ENCODE assay signal across 8 mouse cellular contexts in genomic region chr11:51856616-51857080, GRCm38 (mm10). TPM values are rescaled to one million over a fixed set of nuclear protein-coding genes. Genes with fewer than 3 reads are reported as not detected.
DNase-seq lines count a peak whose midpoint lies in the region; ATAC-seq and TF ChIP-seq lines count a peak whose summit lies in the region.

No protein-coding gene starts in this region.

- H3K4me3 ChIP-seq in embryonic fibroblast, embryonic 13.5 days (ENCODE audit: insufficient read depth, low read length) = peak overlapping the region; percentile 52
- peak overlapping the region; percentile 76 for H3K4me3 ChIP-seq in heart, embryonic 12.5 days
- H3K4me3 ChIP-seq in kidney, postnatal 0 days (replicated peaks; ENCODE audit: low read depth, low read length) = peak overlapping the region; percentile 80
- peak overlapping the region; percentile 64 for H3K4me3 ChIP-seq in midbrain, embryonic 14.5 days (replicated peaks; ENCODE audit: low read depth, low read length)

- peak overlapping the region; percentile 99 for H3K4me2 ChIP-seq in heart, embryonic 12.5 days
- peak overlapping the region; percentile 99 for H3K4me2 ChIP-seq in kidney, postnatal 0 days (ENCODE audit: low read length)
- peak overlapping the region; percentile 100 for H3K4me2 ChIP-seq in midbrain, embryonic 14.5 days (ENCODE audit: low read length)

- peak; percentile 70 to 79 for DNase-seq in adrenal gland, postnatal 36 days
- peak; percentile 24 for DNase-seq in kidney, postnatal 0 days (ENCODE audit: low spot score)
- DNase-seq in liver = peak; percentile 31
- DNase-seq in midbrain, embryonic 14.5 days = peak; percentile 45
- peak; percentile 71 to 75 for DNase-seq in spleen, postnatal 10 days (ENCODE audit: low spot score in 2 of 2)
- DNase-seq in natural killer cell, adult 2 months (ENCODE audit: low spot score in 2 of 2) = no peak

- peaks cover 7% of the 10 kb centered on the region for H3K27me3 ChIP-seq in heart, embryonic 12.5 days (replicated peaks)
- H3K27me3 ChIP-seq in kidney, postnatal 0 days (ENCODE audit: insufficient read depth, low read length) = no peaks in the 10 kb centered on the region
- H3K27me3 ChIP-seq in midbrain, embryonic 14.5 days (ENCODE audit: control insufficient read depth, insufficient read depth, low read length) = peaks cover 20% of the 10 kb centered on the region; the same call in 1 of the 2 replicates

- H3K36me3 ChIP-seq in heart, embryonic 12.5 days = no peaks in the 10 kb centered on the region
- H3K36me3 ChIP-seq in kidney, postnatal 0 days (ENCODE audit: insufficient read depth, low read length) = no peaks in the 10 kb centered on the region
- no peaks in the 10 kb centered on the region for H3K36me3 ChIP-seq in midbrain, embryonic 14.5 days (ENCODE audit: control insufficient read depth, insufficient read depth, low read length)

- ATAC-seq in heart, embryonic 12.5 days (ENCODE audit: insufficient number of reproducible peaks, low FRiP score) = peak; percentile 16; the same call in 1 of the 2 replicates
- ATAC-seq in kidney, postnatal 0 days (replicated peaks; ENCODE audit: low FRiP score, low read depth) = peak; percentile 17; the same call in 1 of the 2 replicates
- no peak for ATAC-seq in midbrain, embryonic 14.5 days (ENCODE audit: low FRiP score, low TSS enrichment)

- no peaks in the 10 kb centered on the region for H3K4me1 ChIP-seq in embryonic fibroblast, embryonic 13.5 days (ENCODE audit: control insufficient read depth, insufficient read depth, low read length)
- peaks cover 11% of the 10 kb centered on the region for H3K4me1 ChIP-seq in heart, embryonic 12.5 days (replicated peaks)
- H3K4me1 ChIP-seq in kidney, postnatal 0 days (replicated peaks; ENCODE audit: insufficient read depth, low read length) = peaks cover 18% of the 10 kb centered on the region
- peaks cover 7% of the 10 kb centered on the region; the same call in 1 of the 2 replicates for H3K4me1 ChIP-seq in midbrain, embryonic 14.5 days (ENCODE audit: control insufficient read depth, insufficient read depth, low read length)

- peak overlapping the region; percentile 79 for H3K9ac ChIP-seq in heart, embryonic 12.5 days
- H3K9ac ChIP-seq in kidney, postnatal 0 days (ENCODE audit: low read depth, low read length) = peak overlapping the region; percentile 79
- H3K9ac ChIP-seq in midbrain, embryonic 14.5 days (replicated peaks; ENCODE audit: low read length) = peak overlapping the region; percentile 62

- H3K27ac ChIP-seq in embryonic fibroblast, embryonic 13.5 days (ENCODE audit: insufficient read depth, low read length) = peak overlapping the region; percentile 73
- H3K27ac ChIP-seq in heart, embryonic 12.5 days (ENCODE audit: poor library complexity, severe bottlenecking) = peak overlapping the region; percentile 23; the same call in 1 of the 2 replicates
- peak overlapping the region; percentile 91 for H3K27ac ChIP-seq in kidney, postnatal 0 days
- H3K27ac ChIP-seq in midbrain, embryonic 14.5 days (replicated peaks; ENCODE audit: low read depth, low read length) = no peak overlapping the region

- no peaks in the 10 kb centered on the region for H3K9me3 ChIP-seq in heart, embryonic 12.5 days (replicated peaks)
- no peaks in the 10 kb centered on the region for H3K9me3 ChIP-seq in kidney, postnatal 0 days (replicated peaks; ENCODE audit: low read length)
- H3K9me3 ChIP-seq in midbrain, embryonic 14.5 days (ENCODE audit: control insufficient read depth, low read length) = no peaks in the 10 kb centered on the region

- TF ChIP-seq CTCF in embryonic fibroblast, embryonic 13.5 days (IDR thresholded peaks at IDR 0.05; ENCODE audit: borderline replicate concordance, insufficient read depth, low read length) = no peak
- TF ChIP-seq CTCF in kidney, postnatal 0 days (IDR thresholded peaks at IDR 0.05; ENCODE audit: low read depth) = no peak; the same call in 1 of the 2 replicates

- WGBS in heart, embryonic 12.5 days = under 1% methylated on average over 41 of the region's 41 CpGs
- under 1% methylated on average over 41 of the region's 41 CpGs for WGBS in kidney, postnatal 0 days
- whole genome bisulfite sequencing in midbrain, embryonic 14.5 days = under 1% methylated on average over 39 of the region's 41 CpGs

- TF ChIP-seq POLR2A in embryonic fibroblast, embryonic 13.5 days (IDR thresholded peaks at IDR 0.05; ENCODE audit: low read depth, low read length) = peak; percentile 7; the same call in 1 of the 2 replicates

RNA-seq across cellular contexts. Expression of gene Jade2, which starts 0.8 kb away (rescaled TPM):
- 10 to 100 TPM; 17.8 to 18.3 TPM for total RNA-seq in adrenal gland, postnatal 36 days (2021)
- polyA plus RNA-seq in embryonic fibroblast, embryonic 13.5 days (2011; ENCODE audit: insufficient read length, low read depth, missing spikeins) = 3.7 and 5.8 TPM in 2 replicates
- polyA plus RNA-seq in heart, embryonic 12.5 days (2016; fragmentation: Nextera tagmentation; extraction: Ambion mirVana) = 0.57 and 0.81 TPM in 2 replicates
- 1.0 and 1.2 TPM in 2 replicates for polyA plus RNA-seq in kidney, postnatal 0 days (2015; fragmentation: Nextera tagmentation; extraction: Ambion mirVana)
- 0.28 and 0.30 TPM in 2 replicates for polyA plus RNA-seq in midbrain, embryonic 14.5 days (2014; fragmentation: Nextera tagmentation; extraction: Ambion mirVana)

Comparison
In these comparisons a context has a peak if more than half of its experiments do, and no peak if none do; other contexts are left out.
1. DNase-seq: peak in adrenal gland, postnatal 36 days (2 of 2), kidney, postnatal 0 days (single experiment), liver (single experiment), midbrain, embryonic 14.5 days (single experiment) and spleen, postnatal 10 days (2 of 2); none in natural killer cell, adult 2 months (0 of 2).
2. Peak in every context shown above with its lines, with median percentiles within 50 percentile points of each other: H3K4me3 ChIP-seq, H3K4me2 ChIP-seq and H3K9ac ChIP-seq.